Mouse (Mus musculus) right cerebral cortex, postnatal 14 days (tissue): ENCODE measurements around the gene Igll1.
"Not testable (repeated sequence)": the region's sequence is repeated elsewhere in the genome, so short reads cannot be mapped to it uniquely, and the experiment has no call there.

Experiments used
- DNase-seq: peaks from one replicate; pipeline ENCODE4 v3.0.0; 2022

The Igll1 gene

GRCm38 (mm10) chr16:16863978-16864377 lies at the start of gene Igll1:
TSS of gene Igll1 (minus strand) at chr16:16863985.
- no peak for DNase-seq

DNA sequence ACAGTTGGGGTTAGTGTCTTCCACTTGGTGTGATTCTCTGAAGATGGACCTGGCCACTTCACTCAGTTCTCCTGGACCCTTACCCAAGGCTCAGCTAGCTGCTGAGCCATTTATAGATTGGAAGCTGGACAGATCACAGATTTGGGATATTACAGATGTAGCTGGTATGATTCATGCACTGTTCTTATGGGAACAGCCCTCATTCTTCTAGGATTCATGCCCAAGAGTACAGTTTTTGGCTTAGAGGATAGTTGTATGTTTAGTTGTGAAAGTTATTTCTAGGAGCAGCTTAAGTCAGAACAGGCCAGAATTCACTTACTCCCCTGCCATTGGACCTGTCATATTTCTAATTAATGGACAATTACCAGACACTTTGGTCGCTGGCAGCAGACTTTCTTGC lies 49.7 kb upstream of the Igll1 start:
- DNase-seq = no peak

DNA sequence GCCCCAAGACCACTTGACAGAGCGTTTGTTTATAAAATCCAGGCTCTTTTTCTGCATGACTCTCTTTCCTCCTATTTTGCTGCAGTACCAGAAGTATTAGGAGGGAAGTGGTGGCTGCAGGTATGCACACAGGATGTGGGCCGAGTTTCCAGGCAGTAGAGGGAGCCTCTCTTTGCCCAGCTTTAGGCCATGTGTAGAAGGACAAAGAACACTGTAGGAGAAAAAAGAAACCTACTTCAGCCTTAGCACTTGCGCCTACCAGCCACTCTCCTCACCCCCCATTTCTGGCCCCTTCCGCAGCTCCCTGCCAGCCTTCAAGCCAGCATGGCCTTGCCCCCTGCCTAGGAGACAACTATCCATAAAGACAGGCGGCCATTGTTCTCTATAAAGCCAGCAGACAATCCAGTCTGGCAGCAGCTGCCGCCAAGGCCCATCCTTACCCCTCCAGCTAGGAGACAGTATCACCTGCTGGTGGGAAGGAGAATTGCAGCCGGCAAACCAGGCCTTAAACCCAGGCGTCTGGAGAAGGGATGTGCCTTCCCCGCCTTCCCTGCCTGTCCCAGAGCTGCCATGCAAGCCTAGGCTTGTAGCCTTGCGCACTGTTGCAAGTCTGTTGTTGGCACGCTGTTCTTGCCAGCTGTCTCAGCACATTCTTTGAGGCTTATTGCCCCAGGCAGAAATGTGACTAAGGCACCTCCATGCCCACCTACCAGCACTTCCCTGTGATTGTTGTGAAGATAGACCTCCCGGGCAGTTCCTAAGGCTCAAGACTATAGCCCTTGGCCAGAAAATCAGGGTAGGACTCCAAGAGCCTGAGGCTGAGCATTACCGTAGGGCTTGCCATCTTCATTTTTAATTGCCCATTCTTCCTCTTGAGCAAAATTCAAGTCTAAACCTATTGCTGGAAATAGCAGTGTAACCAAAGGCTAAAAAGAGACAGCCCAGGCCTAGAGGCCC lies 48.1 kb upstream of the Igll1 start:
- DNase-seq = peak; percentile 75

GRCm38 (mm10) chr16:16907799-16908198 lies 44.0 kb upstream of the Igll1 start:
- DNase-seq = no peak

DNA sequence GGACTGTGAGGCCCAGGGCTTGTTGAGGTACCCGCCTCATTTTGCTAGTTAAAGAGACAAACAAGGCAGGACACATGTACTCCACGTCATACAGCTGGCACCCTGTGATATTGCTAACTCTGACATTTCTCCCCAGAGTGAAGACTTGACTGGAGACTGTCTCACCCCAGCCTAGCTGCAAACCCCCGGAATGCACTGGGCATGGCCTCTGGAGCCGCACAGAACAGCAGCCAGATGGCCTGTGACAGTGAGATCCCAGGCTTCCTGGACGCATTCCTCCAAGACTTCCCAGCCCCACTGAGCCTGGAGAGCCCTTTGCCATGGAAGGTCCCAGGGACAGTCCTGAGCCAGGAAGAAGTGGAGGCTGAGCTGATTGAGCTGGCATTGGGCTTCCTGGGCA lies 39.4 kb upstream of the Igll1 start:
- no peak for DNase-seq

DNA sequence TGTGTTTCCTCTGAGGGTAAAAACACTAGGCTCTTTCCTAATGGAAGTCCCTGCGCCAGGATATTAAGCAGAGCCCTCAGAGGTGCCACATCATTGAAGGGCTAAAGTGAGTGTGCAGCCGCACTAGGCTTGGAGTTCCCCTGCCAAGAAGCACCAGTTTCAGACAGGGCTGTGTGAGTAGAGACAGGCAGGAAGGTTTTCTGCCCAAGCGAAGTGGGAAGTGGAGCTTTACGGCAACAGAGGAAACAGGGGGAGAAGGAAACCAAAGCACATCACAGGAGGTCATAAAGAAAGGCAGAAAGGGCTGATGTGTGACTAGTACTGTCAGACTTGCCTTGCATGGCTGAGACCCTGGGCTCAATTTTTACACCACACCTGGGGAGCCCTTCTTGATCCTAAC lies 38.5 kb upstream of the Igll1 start:
- DNase-seq = no peak

DNA sequence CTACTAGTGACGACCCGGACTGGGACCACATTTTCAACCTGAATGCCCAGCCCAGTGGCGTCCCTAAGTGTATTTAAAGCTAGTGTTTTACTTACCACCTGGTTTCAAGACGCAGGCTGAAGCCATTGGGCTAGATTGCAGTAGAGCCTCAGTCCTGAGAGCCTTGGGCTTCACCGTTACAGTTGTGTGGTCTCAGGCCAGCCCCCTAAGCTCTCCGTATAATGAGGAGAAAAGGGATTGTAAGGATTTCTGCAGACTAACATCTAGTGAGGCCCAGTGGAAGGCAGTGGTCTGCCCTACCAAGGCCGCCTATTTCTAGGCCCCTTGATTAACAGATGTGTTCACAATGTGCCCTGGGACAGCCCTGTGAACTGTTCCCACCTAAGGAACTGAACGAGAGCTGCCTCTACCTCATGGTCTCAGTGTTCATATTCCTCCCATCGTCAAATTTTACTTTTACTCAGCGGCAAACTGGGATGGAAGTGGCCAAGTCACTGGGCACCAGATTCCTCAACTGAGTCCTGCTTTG lies 33.3 kb upstream of the Igll1 start:
- DNase-seq = no peak

DNA sequence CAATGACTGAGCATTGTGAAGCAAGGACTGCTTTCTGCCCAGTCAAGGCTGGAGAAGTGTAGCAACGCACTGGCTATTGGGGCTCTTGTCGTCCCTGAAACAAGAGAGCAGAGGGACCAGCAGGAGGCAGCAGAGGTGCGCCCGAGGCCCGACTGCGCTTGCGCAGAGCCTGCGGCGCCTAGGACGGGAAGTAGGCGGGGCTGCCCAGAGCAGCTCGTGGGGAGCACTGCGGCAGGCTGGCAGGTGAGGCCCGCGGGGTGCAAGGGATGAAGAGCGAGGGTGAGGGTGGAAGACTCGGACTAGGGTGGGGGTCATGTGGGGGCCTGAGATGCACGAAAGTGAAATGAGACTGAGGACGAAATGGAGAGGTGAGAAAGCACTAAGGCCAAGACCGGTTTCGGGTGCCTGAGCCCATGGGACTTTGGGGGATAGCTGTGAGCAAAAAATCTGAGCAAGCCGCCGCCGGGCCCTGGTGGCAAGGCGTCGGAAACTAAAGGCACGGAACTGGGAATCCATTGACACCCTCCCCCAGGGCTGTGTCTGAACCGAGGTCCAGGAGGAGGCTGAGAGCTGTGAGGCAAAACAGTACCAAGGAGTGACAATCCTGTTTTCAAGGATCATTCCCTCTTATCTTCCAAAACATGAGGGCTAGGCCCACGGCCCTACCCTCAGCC lies 32.7 kb upstream of the Igll1 start, which contains the start of gene Ppm1f:
Gene Ppm1f, plus strand, starts transcription at position 88 of the 674 bp plus-strand sequence.
- DNase-seq = peak; percentile 93

DNA sequence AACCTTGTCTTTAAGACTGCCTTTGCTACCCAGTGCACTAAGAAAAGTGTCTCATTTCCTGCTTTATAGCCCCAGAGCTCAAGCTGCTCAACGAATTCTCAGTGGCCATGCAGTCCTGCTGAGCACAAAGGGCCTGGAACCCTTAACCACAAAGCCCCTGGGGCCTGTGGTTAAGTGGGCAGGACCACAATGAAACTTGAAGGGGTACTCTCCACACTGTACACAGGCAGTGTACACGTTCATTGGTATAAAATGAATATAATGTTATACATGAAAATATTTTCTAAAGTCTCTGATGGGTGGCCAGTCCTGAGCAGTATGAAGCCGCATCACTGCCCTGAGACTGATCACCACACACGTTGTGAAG lies 32.2 kb upstream of the Igll1 start:
- DNase-seq = no peak

GRCm38 (mm10) chr16:16892366-16892765 lies 28.6 kb upstream of the Igll1 start:
- DNase-seq = no peak

DNA sequence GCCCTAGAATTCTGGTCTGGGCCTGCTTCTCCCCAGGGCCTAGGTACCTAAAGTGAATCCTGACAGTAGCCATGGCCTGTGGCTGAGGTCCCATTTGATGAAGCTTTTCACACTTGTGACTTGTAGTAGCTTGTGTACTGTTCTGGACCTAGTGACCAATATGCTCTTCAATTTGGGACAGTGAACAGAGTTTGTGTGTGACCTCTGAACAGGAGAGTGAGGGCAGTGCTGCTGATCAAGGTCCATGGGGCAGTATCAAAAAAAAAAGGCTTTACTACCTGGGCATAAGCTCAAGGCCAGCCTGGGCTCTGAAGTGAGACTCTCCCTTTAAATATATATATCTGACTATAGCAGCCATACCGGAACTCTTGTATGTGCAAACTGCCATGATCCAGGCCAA lies 24.6 kb upstream of the Igll1 start:
- no peak for DNase-seq

- DNase-seq = no peak
These were observed 15.2 kb upstream of the Igll1 start for GRCm38 (mm10) chr16:16879025-16879424.

GRCm38 (mm10) chr16:16870617-16871331 lies 7.0 kb upstream of the Igll1 start, which contains the start of the genes Top3b and Vpreb1:
TSS of gene Top3b (plus strand) at chr16:16870736.
TSS of gene Vpreb1 (minus strand) at chr16:16870843.
- peak; percentile 89 for DNase-seq

GRCm38 (mm10) chr16:16870241-16870616 lies 6.4 kb upstream of the Igll1 start:
- DNase-seq = no peak

DNA sequence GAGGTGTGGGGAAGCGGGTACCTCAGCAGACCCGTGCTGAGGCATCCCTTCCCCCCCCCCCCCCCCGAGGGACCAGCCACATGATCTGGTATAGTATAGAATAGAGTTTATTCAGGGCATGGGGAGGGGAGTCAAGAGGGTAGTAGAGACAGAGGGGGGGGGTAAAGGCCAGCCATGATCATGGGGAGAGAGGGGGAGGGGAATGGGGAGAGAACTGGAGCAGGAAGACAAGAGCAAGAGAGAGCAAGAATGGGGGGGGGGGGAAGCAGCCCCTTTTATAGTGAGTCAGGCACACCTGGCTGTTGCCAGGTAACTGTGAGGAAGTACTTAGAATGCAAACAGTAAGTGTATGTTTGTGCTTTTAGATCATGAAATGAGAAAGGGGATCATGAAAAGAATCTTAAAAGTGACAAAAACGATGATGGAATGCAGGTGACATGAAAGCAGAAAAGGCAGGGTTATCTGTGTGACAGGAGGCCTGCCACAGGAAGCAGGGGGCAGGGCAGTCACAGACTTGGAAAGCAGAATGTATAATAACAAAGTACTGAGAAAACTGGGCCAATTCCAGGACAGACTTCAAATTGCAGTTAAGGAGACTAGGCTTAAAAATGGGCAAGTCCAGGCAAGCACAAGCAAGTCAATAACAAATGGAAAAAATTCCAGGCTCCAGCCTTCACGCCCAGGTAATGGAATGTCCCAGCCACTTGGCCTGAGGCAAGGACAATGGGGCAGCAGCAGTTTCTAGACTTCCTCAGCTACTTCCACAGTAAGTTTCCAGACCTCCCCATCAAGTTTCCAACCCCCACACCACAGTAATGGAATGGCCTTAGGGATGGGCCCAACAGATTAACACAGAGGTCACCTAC lies 2.1 kb upstream of the Igll1 start:
- no peak for DNase-seq

DNA sequence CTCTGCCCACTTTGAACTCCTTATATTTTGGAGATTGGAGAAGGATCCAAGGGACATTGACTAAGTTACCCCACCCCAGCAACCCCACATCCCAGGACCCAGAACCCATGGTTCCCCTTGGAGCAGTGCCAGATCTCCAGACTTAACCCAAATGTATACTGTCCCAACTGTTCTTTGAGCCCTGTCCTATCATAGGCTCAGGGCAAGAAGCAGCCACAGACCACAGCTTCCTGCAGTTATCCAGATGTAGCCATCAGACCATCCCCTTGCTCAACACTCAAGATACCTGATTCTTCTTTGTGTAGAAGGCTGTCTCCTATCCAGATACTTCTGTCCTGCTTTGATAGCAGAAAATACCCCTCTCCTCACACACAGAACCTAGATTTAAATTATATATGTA lies 1.4 kb upstream of the Igll1 start:
- DNase-seq = no peak

- no peak for DNase-seq
These were observed 1.5 kb downstream of the Igll1 start for GRCm38 (mm10) chr16:16862288-16862687.

DNA sequence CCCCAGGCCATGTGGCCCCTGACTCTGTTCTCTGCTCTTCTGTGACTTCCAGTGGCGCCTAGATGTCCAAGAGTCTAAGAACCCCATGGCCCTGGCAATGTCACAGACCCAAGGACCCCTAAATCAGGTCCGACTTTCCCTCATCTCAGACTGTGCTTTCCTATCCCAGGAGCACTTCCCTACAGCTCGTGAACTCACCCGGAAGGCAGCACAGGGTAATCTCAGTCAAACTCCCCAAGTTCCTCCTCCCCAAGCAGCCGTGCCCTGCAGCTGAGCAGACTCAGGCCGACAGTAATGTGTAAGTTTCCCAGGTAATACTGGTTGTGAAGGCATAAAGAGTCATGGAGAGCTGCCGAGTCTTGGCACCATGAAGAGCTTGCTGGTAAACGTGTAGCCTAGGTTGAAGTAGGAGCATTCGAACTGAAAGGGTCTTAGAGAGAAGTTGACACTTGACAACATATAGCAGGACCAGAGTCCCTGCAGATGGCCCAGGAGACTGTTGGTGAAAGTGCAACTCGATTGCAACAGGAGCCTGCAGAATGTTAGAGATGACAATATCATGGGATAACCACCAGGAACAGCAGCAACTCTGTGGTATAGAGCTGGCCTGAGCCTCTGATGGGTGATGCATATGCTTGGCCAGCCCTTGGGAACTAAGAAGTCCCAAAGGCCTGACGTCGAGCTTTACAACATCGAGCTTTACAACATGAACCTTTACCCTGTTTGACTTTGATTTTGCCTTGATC lies 6.9 kb downstream of the Igll1 start:
- no peak for DNase-seq

DNA sequence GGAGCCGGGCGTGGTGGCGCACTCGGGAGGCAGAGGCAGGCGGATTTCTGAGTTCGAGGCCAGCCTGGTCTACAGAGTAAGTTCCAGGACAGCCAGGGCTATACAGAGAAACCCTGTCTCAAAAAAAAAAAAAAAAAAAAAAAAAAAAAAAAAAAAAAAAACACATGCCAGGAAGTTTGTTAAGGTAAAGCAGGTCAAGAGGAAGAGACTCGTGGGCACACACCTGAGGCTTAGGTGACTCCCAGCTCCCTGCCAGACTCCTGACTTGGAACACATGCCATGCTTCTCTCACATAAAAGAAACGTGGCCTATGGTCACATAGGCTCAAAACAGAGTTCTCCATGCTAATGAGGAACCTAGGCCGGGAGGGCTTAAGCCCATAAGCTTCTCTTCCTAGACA lies 7.7 kb downstream of the Igll1 start:
- not testable (repeated sequence) for DNase-seq

DNA sequence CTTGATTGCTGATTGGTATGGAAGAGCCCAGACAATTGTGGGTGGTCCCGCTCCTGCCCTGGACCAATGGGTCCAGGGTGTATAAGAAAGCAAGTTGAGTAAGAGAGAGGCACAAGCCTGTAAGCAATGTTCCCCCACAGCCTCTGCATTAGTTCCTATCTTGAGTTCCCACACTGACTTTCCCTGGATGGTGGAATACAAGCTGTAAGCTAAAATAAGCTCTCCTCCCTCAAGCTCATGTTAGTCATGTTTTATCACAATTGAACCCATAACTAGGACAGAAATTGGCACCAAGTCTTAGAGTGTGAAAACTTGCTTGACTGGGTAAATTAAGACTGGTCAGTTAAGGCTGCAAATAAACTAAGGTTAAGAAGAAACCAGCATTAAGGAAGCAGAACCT lies 8.2 kb downstream of the Igll1 start:
- no peak for DNase-seq

GRCm38 (mm10) chr16:16854836-16855235 lies 8.9 kb downstream of the Igll1 start:
- peak; percentile 19 for DNase-seq
